In the genomic region with DNA sequence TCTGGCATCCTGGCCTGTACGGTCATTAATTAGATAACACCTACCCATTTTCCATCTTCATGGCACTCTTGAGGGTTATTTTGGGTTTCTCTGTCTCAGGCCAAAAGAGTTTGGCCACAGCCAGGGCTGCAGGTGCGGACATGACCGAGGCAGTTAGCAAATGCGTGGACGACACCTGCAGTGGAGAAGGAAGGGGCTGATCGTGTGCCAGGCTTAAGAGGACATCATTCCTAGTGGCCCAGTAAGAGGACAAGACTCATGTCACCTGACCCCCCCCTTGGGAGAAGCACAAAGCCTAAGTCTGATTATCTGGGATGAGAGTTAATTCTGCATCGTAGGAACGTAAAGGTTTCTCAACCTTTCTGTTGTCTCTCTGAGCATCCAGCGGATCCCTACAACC, we compare ENCODE assay signal across 13 mouse cellular contexts.
"Had no signal": no experiment of that assay in that cellular context is flagged by ENCODE, and none has a peak within 500 bp of the region (broad histone marks: within the 10 kb centered on the region; RNA-seq: fewer than 3 reads in every experiment).

No protein-coding gene starts in this region.

- DNase-seq: cerebellum, adult 8-10 months; cerebellum, adult 9-10 months; cerebellum, postnatal 36 days; embryo, embryonic 11 days; forebrain, postnatal 0 days; gastrocnemius, adult 2 months; gastrocnemius, postnatal 10 days; gastrocnemius, postnatal 14 days; gastrocnemius, postnatal 25 days; gastrocnemius, postnatal 36 days; heart, adult 11 months; heart, adult 18-20 months; heart, adult 2 months had no signal
